Mouse (Mus musculus): ENCODE results near the gene Lrrc61.
A peak's percentile ranks its signal among the peaks of the same experiment; 100 is the strongest.

- TF ChIP-seq CTCF (IDR thresholded peaks at IDR 0.05; ENCODE audit: extremely low read depth, insufficient read depth, insufficient read length, insufficient replicate concordance), result no peak
- TF ChIP-seq POLR2A (IDR thresholded peaks at IDR 0.05; ENCODE audit: low read depth, low read length), result peak; percentile 27; the same call in 1 of the 2 replicates
These were observed 46.9 kb downstream of the Lrrc61 start, which contains the start of gene Zfp775 for GRCm38 (mm10) chr6:48601271-48602079.
